Mouse (Mus musculus) gastrocnemius, adult 8-10 months (tissue): Measurements from ENCODE around the gene Gm20715. TPM values are rescaled to one million over a fixed set of nuclear protein-coding genes. Genes with fewer than 3 reads are reported as not detected.
"Not testable (repeated sequence)": the region's sequence is repeated elsewhere in the genome, so short reads cannot be mapped to it uniquely, and the experiment has no call there.

ENCODE experiments used
- DNase-seq, 2 experiments: peaks; one replicate each; pipeline ENCODE4 v3.0.0; 2022; ENCODE audit warnings: low spot score in 2 of 2
- total RNA-seq, 4 experiments: library from RNA; stranded (reverse); gene quantifications; 2 replicates each; pipeline ENCODE4 v1.2.4; 2022

Gm20715 gene
- total RNA-seq, 4 experiments from 2014 or later = not detected

DNA sequence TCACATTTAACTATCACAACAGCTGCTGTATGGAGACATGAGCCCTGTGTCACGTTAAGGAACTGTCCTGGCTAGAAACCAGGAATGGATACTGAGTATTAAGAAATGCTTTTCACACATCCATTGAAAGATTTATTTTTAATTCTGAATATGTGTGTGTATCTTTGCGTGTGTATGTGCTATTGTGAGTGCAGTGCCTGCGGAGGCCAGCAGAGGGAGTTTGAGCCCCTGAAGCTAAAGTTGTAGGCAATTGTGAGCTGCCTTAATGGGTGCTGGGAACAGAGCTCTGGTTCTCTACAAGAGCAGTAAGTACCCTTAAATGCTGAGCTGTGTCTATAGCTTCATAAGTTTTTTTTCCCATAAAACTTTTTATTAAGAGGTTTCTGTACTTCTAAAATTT, 19.3 kb downstream of the Gm20715 start:
- no peak for DNase-seq

- no peak for DNase-seq
Observed at GRCm38 (mm10) chr7:6430342-6430741, 20.3 kb downstream of the Gm20715 start.

- no peak for DNase-seq
Observed at GRCm38 (mm10) chr7:6438388-6438787, 28.3 kb downstream of the Gm20715 start, which contains the start of gene Olfr1344. Gene Olfr1344, plus strand, starts transcription at chr7:6438688.

DNA sequence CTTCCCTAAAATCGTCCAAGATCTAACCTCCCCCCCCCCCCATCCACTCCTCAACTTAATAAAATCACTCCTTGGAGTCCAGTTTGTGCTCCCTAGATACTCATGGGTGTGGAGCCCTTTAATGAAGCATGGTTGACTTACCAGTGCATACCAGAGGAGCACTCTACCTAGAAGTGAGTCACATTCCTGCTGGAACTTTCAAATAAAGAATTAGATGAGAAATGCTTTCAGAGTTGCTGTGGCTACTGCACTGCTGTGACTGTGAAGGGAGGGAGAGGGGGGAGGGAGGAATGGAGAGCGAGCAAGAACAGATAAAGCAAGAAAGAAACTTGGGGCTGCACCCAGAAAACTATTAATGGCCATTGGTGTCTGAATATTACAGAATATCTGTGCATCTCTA, 31.1 kb downstream of the Gm20715 start:
- no peak for DNase-seq

DNA sequence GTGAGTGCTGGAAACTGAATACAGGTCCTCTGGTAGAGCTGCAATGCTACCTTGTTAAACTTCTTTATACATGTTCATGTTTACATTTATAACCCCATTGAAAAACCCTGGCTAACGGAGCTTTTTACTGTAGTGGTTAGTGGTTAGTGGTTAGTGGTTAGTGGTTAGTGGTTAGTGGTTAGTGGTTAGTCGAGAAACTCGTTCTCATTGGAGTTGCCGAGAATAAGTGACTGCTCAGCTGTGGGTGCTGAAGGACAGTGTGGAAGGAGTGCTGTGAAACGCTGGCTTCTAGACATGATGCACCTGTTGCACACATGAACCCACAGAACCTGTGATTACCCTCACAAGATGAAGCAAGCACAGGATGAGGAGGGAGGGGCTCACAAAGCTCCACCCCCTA, 37.7 kb downstream of the Gm20715 start:
- DNase-seq = no peak

DNA sequence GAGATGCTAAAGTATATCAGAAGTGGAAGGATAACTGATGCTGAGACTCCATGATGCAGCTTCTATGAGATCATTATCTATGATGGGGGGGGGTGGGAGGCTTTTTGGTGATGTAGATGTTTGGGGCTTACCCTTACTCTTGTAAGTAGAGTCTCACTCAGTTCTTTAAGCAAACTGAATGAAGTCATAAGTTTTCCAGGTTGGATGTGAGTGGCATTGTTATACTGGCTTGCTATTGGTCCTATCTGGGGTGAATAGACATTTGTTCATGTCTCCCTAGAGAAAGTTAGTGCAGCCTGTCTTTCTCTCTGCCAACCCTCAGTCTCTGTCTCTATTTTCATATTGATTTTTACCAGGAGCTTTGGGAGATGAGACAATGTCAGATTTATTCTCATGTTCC, 45.8 kb downstream of the Gm20715 start, which contains the start of gene Olfr1336:
Gene Olfr1336 (plus strand): TSS at position 301 of the 400 bp plus-strand sequence.
- DNase-seq = no peak

GRCm38 (mm10) chr7:6456399-6456798, 46.3 kb downstream of the Gm20715 start:
- no peak for DNase-seq

DNA sequence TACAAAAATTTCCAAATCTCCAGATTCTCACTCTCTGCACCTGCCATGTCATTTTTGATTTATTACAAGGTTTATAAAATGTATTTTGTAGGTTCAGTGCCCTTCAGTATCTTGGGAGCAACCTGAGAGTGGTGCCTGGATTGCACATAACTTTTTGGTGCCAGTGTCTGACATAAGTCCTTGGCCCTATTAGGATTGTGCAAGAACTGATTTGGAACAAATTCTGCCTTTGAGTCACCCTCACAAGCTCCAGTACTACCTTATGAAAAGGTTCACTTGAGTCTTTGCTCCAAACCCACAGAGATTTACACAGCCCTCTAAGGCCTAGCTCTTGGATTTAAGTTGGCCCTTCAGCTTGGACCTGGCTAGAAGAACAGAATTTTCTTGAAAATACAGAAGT, 56.9 kb downstream of the Gm20715 start, which contains the start of gene Olfr1346:
Gene Olfr1346 (plus strand): TSS at position 151 of the 400 bp plus-strand sequence.
- no peak for DNase-seq

DNA sequence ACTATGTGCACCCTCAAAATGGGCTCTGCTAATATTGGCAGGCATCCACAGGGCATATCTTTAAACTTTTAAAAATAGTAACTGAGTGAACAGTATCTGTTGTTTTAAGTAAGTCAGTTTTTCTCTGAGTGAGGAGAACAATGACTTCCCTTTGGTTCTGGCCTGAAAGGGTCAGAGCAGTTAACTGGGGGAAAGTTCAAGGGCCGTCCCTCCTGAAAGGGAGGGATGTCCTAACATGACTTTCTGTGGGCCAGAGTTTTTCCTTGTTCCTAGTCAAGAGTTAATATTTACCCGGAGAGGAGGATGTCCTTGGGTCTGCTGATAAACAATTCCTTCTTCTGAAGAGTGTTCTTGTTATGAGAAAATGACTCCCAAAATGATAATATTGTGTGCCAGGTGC, 67.6 kb downstream of the Gm20715 start:
- not testable (repeated sequence) for DNase-seq

GRCm38 (mm10) chr7:6486841-6487240, 76.8 kb downstream of the Gm20715 start, which contains the start of gene Olfr5:
Gene Olfr5, minus strand, starts transcription at chr7:6486941.
- no peak for DNase-seq

Other genes with a start within 250 kb of the Gm20715 start
- gene Zfp444, start 238.1 kb upstream of the Gm20715 start, total RNA-seq = 1 to 10 TPM; 5.5 to 8.7 (median 7.4) TPM
- not detected for gene Galp, start 213.2 kb upstream of the Gm20715 start, total RNA-seq
- gene Zscan5b, start 188.0 kb upstream of the Gm20715 start, total RNA-seq = not detected
- not detected for gene Epp13, start 157.6 kb upstream of the Gm20715 start, total RNA-seq
- gene Zfp667, start 123.7 kb upstream of the Gm20715 start, total RNA-seq = 1 to 10 TPM; 4.2 to 5.8 (median 4.8) TPM
- gene Zfp583, start 79.0 kb upstream of the Gm20715 start, total RNA-seq = 1 to 10 TPM in 2 of 4 experiments, under 1 TPM in 2; 0.81 to 1.6 (median 1.1) TPM
- under 1 TPM; 0.24 to 0.54 (median 0.48) TPM for gene Gm3854, start 66.5 kb upstream of the Gm20715 start, total RNA-seq
- gene Zfp78, start 47.0 kb upstream of the Gm20715 start, total RNA-seq = 1 to 10 TPM; 2.7 to 4.7 (median 3.5) TPM
- gene Zfp28, start 27.0 kb upstream of the Gm20715 start, total RNA-seq = 1 to 10 TPM in 3 of 4 experiments, under 1 TPM in 1; 0.70 to 2.7 (median 1.1) TPM
- under 1 TPM in 3 of 4 experiments, not detected in 1; 0.11 to 0.85 (median 0.36) TPM for gene Smim17, start 11.6 kb upstream of the Gm20715 start, total RNA-seq
- gene Olfr1344, start 28.4 kb downstream of the Gm20715 start, total RNA-seq = not detected
- gene Olfr1336, start 45.9 kb downstream of the Gm20715 start, total RNA-seq = not detected
- not detected for gene Olfr1346, start 56.8 kb downstream of the Gm20715 start, total RNA-seq
- not detected for gene Olfr5, start 76.7 kb downstream of the Gm20715 start, total RNA-seq
- not detected for gene Olfr1347, start 89.5 kb downstream of the Gm20715 start, total RNA-seq
- not detected for gene Olfr1348, start 98.5 kb downstream of the Gm20715 start, total RNA-seq
- gene Olfr1349, start 112.7 kb downstream of the Gm20715 start, total RNA-seq = not detected
- gene Olfr1350, start 154.6 kb downstream of the Gm20715 start, total RNA-seq = not detected